Mouse (Mus musculus) embryonic stem cell, embryonic (primary cell): ENCODE results near the gene Nisch.

Experiments
- CTCF ChIA-PET, 4 experiments: fragments of 300-600 bp in 2 of 4; fragments of 350-600 bp in 2 of 4; sonication (Branson Sonifier 250); formaldehyde crosslinking; loops; one replicate each; lab custom pipeline; 2022; ENCODE audit warnings: inconsistent platforms in 2 of 4; lab: Charles Lee
- POLR2A ChIA-PET, 4 experiments: fragments of 300-600 bp in 2 of 4; fragments of 350-600 bp in 2 of 4; sonication (Branson Sonifier 250); formaldehyde crosslinking; loops; one replicate each; lab custom pipeline; 2022; ENCODE audit warnings: antibody characterized with exemption in 4 of 4, inconsistent platforms in 1 of 4; lab: Charles Lee

Nisch gene

DNA sequence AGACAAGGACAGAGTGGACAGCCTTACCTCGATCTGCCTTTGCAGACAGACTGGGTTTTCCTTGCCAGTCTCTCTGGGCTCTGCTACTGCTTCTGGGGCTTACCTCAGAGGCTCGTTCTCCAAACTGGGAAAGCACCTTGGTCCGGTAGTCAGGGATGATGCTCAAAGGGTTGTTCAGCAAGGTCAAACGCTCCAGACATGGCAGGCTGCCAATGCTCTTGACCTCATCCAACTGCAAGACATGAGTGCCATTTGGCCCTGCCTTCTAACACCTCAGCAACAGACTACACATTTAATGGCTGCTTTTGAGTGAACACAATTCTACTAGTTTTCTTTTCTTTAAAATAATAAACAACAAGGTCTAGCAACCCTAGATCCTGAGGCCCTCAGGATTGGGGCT, 30.1 kb downstream of the Nisch start:
- CTCF ChIA-PET = no interaction called here
- POLR2A ChIA-PET = no interaction called here

DNA sequence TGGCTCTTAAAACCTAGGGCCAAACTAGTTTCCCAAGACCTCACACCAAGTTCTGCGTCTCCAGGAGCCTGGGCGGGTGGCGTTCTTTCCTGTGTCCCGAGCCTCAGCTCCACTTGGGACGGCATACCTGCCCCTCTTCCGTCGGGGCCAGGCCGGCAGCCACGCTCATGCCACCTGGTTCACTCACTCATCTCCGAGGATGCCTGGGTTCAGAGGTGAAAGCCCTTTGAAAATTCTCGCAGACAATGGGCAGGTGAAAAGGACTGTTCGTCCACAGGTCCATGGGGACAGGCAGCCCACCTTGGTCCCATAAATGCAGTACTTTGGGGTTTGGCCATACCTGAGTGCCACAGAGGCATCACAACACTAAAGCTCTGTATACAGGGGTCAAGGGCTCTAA, 32.6 kb downstream of the Nisch start:
- CTCF ChIA-PET = interaction anchor here in 1 of 4 experiments (1.0 kb wide), 1 partner anchor 14 kb away, joined by 4 read pairs; no protein-coding TSS in a partner anchor
- POLR2A ChIA-PET = interaction anchor here in 2 of 4 experiments (0.7 to 2.6 kb wide), 8 partner anchors 9 to 46 kb away, joined by 3 to 14 read pairs (median 4); partner anchors contain the start of gene Stab1 (in 1 of the 2)

DNA sequence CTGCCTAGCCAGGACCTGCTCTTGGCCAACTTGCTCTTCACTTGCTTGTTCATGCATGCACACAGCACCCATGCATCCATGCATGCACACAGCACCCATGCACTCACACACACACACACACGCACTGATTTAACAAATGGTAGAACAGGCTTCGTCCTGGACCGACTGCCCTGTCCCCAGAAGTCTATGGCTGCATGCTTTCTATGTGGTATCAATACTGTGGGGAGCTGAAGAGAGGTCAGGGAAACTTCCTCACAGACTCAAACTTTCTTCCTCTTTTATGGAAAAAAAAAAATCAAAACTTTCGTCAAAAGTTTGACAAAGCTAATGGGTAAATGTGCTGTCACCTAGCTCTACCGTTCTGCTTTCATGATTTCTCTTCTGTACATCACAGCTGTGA, 33.2 kb downstream of the Nisch start:
- ChIA-PET CTCF (interaction anchor here in 2 of 4 experiments (0.7 to 1.0 kb wide), 2 partner anchors 15 to 355 kb away, joined by 4 to 5 read pairs; no protein-coding TSS in a partner anchor), POLR2A (interaction anchor here in 1 of 4 experiments (1.1 to 2.6 kb wide), 3 partner anchors 10 to 15 kb away, joined by 3 to 14 read pairs (median 8); partner anchors contain the start of gene Stab1)

DNA sequence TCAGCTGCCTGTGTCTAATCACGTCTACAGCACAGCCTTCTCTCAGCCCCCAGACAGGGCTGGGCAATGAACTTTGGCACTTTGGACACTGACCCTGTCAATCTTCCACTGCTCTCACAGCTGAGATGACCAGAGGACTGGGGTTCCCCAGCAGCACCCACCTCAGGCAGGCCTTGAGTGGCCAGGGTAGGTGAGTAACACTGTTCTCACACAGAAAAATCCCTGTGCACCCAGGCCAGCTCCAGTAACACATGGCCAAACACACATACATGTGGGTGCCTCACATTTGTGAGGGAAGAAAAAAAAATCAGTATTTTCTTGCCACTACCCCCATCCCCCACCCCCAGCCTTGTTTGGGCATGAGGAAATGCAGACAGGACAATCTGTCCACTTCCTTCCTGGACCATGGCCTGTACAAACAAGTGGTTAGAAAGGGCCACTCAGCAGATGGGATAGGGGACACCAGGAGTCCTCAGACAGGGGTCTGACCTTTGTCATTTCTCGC, 33.9 kb downstream of the Nisch start:
- ChIA-PET CTCF (no interaction called here), POLR2A (interaction anchor here in 3 of 4 experiments (1.0 to 2.6 kb wide), 8 partner anchors 9 to 22 kb away, joined by 3 to 14 read pairs (median 4); partner anchors contain the start of gene Stab1 (in 1 of the 3))

DNA sequence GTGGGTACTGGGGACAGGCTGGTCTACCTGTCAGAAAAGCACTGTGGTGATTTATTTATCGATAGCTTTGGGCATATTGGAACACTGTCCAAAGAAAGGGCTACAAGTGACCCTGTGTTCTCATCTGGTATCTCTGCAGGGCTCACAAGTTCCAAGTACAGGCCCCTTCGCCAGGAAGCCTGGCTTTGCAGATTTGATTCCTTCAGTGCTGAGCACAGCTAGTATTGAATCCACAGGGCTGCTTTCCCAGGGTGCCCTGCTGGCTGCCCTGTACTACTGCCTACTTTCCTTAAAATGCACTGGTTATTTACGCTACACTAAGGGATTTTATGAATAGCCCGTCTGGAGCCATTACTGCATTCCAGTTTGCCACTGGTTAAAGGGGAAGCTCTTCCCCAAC, 35.2 kb downstream of the Nisch start:
- POLR2A ChIA-PET = interaction anchor here (1.0 to 2.5 kb wide), 8 partner anchors 9 to 144 kb away, joined by 3 to 8 read pairs (median 4); no protein-coding TSS in a partner anchor
- CTCF ChIA-PET = interaction anchor here in 1 of 4 experiments (1.2 kb wide), 1 partner anchor 291 kb away, joined by 3 read pairs; no protein-coding TSS in a partner anchor

DNA sequence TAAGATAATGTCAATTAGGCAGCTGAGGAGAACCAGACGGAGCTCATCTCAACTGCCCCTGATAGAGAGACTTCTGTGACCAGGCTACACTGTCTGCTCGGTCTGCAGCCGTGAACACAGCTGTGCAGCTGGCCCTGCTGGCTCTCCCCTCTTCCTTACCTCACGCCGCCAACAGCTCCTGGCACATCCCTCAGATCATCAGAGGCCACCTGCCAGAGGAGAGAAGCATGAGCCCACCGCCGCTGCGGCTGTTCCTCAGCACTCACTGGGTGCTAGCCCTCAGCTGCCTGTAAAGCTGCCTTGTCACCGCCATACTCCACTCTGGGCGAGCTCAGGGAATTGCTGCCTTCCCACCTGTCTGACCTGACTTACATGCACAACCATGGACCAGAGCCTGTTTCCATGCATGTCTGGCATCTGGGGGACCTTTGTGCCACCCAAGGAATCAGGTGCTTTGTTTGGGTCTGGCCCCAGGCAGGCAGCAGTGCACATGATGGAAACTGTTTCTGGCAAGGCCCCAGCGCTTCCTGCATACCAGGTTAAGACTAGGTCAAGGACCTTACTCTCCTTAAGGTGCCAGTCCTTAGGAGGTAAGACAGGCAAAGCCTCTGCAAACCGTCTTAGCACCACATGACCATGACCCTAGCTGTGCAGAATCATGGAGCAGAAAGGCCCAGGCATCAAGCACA, 36.9 kb downstream of the Nisch start:
- ChIA-PET CTCF (interaction anchor here in 1 of 4 experiments (0.9 kb wide), 1 partner anchor 9 kb away, joined by 3 read pairs; no protein-coding TSS in a partner anchor), POLR2A (interaction anchor here in 2 of 4 experiments (0.6 to 2.0 kb wide), 10 partner anchors 9 to 43 kb away, joined by 3 to 7 read pairs (median 4); partner anchors contain the start of gene Stab1 (in 1 of the 2))

DNA sequence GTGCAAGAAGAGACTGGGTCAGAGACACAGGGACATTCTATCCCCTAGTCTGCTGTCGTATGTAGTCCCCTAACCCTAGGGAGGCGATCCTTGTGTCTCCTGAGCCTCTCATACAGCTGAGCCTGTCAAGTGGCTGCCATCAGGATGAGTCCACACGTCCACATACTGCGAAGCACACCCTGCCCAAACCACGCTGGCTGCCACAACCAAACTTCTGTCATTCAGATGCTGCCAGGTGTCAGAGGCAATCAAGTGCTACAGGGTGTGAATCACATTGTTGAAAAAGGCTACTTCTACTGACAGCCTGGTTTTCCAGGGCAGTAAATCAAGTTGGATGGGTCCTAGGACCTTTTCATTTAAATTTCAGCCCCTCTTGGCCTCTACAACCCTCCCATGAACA, 39.0 kb downstream of the Nisch start:
- ChIA-PET POLR2A (interaction anchor here in 1 of 4 experiments (0.6 kb wide), 1 partner anchor 158 kb away, joined by 3 read pairs; no protein-coding TSS in a partner anchor), CTCF (no interaction called here)

DNA sequence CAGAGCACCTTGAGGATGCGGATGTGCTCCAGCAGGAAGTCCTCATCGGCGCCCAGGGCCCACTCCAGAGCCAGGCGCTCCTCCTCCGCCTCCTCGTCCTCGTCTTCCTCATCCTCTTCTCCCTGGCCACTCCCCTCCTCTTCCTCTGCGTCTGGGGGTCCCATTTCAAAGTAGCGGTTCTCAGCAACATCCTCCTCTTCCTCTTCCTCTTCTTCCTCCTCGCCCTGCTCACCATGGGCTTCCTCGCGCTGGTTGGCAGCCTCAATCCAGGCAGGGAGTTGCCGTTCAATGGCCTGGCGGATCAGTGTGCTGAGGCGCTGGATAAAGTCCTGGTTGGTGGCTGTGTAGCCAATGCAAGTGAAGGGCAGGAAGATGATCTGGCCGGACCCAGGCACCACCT, 39.5 kb downstream of the Nisch start:
- POLR2A ChIA-PET = interaction anchor here in 2 of 4 experiments (0.6 to 2.6 kb wide), 3 partner anchors 8 to 180 kb away, joined by 3 to 9 read pairs (median 6); no protein-coding TSS in a partner anchor
- CTCF ChIA-PET = no interaction called here

DNA sequence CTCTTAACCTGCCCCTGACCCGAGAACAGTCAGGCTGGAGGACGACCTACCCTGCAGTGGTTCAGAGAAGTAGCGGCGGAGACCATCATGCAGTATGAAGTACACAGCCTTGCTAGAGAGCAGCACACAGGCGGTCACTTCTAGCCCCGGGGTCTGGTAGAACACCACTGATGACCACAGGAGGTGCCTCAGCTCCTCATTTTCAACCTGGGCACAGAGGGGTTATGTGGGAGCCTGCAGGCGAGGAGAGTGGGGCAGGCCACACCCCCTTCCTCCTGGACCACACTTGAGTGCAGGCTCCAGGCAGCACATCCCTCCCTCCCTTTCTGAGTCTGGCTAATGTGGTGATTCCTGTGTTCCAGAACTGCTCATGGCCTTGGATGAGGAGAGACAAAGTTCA, 43.2 kb downstream of the Nisch start:
- ChIA-PET CTCF (no interaction called here), POLR2A (interaction anchor here in 1 of 4 experiments (0.6 kb wide), 2 partner anchors 10 to 54 kb away, joined by 3 to 6 read pairs; no protein-coding TSS in a partner anchor)

DNA sequence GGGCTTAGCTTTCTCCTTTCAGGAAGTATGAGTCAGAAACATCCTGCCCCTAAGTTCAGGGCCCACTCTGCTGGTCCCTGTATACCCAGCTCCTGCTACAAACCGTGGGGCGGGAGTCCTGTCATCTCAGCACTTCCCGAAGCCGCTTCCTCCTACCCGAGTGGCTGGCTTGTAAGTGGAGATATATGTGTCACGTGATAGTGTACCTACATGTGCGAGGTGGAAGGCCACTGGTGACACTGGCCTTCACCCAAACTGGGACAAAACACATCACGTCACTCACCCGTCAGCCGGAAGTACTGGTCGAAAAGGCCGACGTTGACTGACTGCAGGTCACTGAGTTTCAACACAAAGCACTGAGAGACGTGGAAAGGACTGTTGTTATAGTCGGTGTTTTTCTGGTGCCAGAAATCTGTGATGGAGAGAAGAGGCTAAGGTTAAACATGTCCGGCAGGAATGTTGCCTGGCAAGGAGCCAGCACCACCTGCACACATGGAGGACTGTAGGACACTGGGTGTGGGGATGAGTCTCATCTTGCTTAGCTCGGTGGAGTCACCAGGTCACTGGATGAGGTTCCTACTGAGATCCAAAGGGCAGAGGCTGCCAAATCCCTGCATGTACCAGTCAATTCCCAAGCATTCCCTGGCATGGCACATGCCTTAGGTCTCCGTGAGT, 43.8 kb downstream of the Nisch start:
- CTCF ChIA-PET = interaction anchor here in 1 of 4 experiments (0.7 kb wide), 1 partner anchor 36 kb away, joined by 3 read pairs; no protein-coding TSS in a partner anchor
- POLR2A ChIA-PET = interaction anchor here in 3 of 4 experiments (0.6 to 1.7 kb wide), 4 partner anchors 9 to 48 kb away, joined by 3 to 4 read pairs (median 3); no protein-coding TSS in a partner anchor

DNA sequence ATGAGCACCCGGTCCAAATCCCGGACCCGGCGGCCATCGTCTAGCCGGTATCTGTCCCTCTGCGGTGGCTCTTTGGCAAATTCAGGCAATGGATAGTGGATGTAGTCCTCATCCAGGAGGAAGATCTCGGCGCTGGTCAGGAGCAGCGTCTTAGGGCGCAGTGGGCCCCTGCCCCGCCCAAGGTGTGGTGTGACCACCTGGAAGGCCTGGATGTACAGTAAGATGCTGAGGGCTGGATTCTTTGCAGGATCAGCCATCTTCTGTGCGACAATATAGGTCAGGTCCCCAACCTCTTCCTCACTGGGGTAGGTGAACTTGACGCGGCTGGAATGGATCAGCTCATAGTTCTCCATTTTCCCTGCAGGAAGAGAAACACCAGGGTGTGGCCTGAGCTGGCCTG, 44.9 kb downstream of the Nisch start:
- ChIA-PET POLR2A (interaction anchor here in 2 of 4 experiments (0.8 to 1.9 kb wide), 4 partner anchors 10 to 26 kb away, joined by 3 to 5 read pairs (median 4); no protein-coding TSS in a partner anchor), CTCF (interaction anchor here in 2 of 4 experiments (0.5 to 1.4 kb wide), 3 partner anchors 8 to 460 kb away, joined by 3 to 4 read pairs (median 3); no protein-coding TSS in a partner anchor)

DNA sequence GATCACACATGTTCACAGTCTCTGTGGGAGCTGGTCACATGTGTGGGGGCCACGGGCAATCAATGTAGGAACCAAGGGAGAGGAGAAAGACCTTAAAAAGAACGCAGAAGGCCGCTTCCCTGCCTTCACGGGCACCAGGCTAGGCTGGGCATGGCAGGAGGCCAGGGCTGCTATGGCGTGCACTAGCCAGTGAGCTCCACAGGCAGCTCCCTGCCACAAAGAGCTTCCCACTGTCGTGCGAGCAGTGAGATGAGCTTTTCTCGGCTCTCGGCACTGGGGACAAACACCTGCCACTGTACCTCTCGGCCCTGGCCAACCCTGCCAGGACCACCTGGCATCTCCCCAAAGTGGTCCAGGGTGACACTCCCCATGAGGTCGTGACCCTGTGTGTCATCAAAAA, 45.4 kb downstream of the Nisch start:
- ChIA-PET CTCF (interaction anchor here in 2 of 4 experiments (0.5 to 1.4 kb wide), 3 partner anchors 8 to 460 kb away, joined by 3 to 4 read pairs (median 3); no protein-coding TSS in a partner anchor), POLR2A (interaction anchor here in 3 of 4 experiments (0.8 to 1.9 kb wide), 8 partner anchors 8 to 26 kb away, joined by 3 to 7 read pairs (median 4); no protein-coding TSS in a partner anchor)

DNA sequence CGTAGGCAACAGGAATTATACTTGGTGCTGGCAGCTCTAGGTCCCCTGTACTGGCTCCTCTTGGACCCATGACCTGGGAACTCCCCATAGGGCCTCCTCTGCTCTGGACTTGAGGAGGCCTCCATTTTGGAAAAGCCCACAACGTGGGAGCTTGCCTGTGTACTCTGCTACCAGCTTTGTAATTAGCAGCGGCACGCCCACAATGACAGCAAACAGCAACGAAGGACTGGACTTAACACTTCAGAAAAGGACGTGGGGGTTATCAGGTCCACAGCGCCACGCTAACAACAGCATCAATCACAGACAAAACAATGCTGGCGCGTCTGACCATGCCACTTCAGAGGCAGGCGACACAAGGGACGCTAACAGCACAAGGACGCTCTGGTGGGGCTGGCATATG, 45.8 kb downstream of the Nisch start:
- CTCF ChIA-PET = interaction anchor here in 1 of 4 experiments (1.4 kb wide), 1 partner anchor 9 kb away, joined by 3 read pairs; no protein-coding TSS in a partner anchor
- POLR2A ChIA-PET = interaction anchor here in 2 of 4 experiments (0.6 to 1.9 kb wide), 9 partner anchors 8 to 995 kb away, joined by 3 to 7 read pairs (median 4); no protein-coding TSS in a partner anchor

DNA sequence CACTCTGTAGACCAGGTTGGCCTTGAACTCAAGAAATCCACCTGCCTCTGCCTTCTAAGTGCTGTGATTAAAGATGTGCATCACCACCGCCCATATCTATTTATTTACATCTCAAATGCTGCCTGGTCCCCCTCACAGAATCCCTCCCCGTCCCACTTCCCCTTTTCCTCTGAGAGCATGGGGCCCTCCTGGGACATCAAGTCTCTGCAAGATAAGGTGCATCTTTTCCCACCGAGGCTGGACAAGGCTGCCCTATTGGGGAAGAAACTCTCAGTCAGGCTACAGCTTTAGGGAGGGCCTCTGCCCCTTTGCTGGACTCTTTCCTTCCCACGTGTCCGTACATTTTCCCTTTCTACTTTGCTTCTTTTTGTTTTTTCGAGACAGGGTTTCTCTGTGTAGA, 47.2 kb downstream of the Nisch start:
- ChIA-PET POLR2A (interaction anchor here in 1 of 4 experiments (1.3 to 1.8 kb wide), 2 partner anchors 26 to 148 kb away, joined by 4 read pairs; no protein-coding TSS in a partner anchor), CTCF (no interaction called here)

DNA sequence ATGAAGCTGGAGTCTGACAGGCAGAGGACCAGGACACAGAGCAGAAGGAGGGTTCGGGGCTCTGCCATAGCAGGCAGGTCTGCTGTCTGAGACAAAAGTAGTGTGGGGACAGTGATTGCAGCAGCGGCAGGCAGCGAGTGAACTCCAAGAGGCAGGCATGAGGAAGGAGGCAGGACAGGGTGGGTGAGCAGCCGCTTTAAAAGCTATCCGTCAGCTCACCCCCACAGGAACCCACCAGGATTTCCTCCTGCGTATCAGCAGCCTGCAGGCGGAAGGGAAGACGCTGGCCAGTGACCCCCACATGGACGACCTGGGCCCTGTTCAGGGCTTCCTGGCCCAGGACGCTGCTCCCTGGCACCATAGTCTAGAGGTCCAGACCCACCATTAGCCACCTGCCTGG, 48.3 kb downstream of the Nisch start, which contains the start of gene Stab1:
Stab1 (minus strand) TSS at position 217 of the 400 bp plus-strand sequence.
- CTCF ChIA-PET = interaction anchor here in 1 of 4 experiments (1.2 kb wide), 1 partner anchor 304 kb away, joined by 3 read pairs; no protein-coding TSS in a partner anchor

DNA sequence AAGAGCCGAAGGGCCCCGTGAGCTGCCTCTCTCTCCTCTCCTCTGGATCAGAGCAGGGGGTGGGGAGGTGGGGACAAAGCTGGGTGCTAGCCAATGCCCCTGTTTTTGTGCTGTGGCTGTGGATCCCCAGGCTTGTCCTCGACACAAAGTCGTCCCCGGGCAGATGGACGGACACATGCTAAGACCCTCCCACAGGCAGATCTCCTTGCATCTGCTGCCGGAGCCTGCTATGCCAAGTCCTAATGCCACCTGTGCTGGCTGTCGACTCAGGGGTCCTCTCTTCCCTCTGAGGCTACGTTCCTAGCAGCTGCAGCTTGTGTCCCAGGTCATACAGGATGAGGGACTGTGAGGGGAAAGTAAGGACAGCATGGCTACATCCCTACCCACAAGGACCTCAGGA, 49.9 kb downstream of the Nisch start:
- ChIA-PET CTCF (interaction anchor here in 2 of 4 experiments (0.5 to 0.6 kb wide), 2 partner anchors 94 to 345 kb away, joined by 3 to 4 read pairs; no protein-coding TSS in a partner anchor), POLR2A (interaction anchor here in 3 of 4 experiments (0.9 to 2.0 kb wide), 7 partner anchors 9 to 32 kb away, joined by 3 to 7 read pairs (median 3); no protein-coding TSS in a partner anchor)

More for the DNA sequence above, 48.3 kb downstream of the Nisch start, which contains the start of gene Stab1:
- POLR2A ChIA-PET = interaction anchor here in 2 of 4 experiments (0.7 to 1.5 kb wide), 11 partner anchors 12 to 439 kb away, joined by 3 to 9 read pairs (median 4); no protein-coding TSS in a partner anchor

DNA sequence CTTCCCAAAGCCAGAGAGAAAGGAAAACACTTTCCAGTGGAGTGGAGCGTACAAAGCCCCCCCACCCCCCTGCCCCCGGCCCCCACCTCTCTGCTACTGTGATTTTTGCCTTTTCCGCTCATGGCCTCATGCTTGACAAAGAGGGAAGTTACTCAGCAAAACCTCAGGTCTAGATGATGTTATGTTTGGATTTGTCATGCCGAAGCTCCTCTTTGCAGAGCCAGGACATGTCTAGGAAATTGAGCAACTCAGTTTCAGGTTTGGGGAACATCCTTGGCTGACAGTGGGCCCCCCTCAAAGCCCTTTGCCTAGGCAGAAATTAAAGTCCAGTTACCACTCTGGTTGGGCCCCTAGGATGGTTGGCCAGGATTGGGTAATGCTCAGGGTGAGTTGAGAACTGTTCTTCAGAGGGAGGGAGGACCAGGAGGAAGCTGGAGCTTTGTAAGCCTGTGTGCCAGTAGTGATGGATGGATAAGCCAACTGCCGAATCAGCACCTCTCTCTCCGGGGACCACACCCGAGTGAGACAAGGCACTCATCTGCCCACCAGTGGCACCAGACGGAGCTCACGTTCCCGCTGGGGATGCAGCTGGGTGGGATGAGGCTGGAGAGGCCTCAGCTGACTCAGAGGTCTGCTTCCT, 50.6 kb downstream of the Nisch start:
- CTCF ChIA-PET = interaction anchor here in 3 of 4 experiments (0.5 to 1.0 kb wide), 3 partner anchors 50 to 346 kb away, joined by 3 to 4 read pairs (median 3); no protein-coding TSS in a partner anchor

More for the DNA sequence above, 50.6 kb downstream of the Nisch start:
- POLR2A ChIA-PET = interaction anchor here in 1 of 4 experiments (0.9 to 2.0 kb wide), 4 partner anchors 10 to 32 kb away, joined by 3 to 7 read pairs (median 4); no protein-coding TSS in a partner anchor
